Mouse (Mus musculus): ENCODE results near the gene Epn3.

DNA sequence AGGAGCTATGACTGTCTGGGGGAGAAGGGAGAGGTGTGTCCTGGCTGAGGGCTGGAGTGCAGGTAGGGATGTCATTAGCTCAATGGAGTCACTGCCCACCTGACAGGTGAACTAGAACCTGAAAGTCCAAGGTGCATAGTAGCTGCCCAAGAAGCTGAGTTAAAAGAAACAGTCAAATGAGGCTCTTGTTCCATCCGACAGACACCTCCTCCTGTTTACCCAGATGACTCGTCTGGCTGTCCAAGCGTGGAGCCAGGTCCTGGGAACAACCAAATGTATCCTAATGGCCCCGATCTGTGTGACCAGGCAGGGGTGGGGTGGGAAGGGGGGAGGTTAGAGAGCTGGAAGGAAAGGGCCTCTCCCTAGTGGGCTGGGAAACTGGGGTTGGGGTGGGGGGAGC, 54.5 kb downstream of the Epn3 start:
- TF ChIP-seq POLR2A (IDR thresholded peaks at IDR 0.05; ENCODE audit: borderline replicate concordance, low read depth, low read length) (no peak), CTCF (IDR thresholded peaks at IDR 0.05; ENCODE audit: low read depth, low read length) (no peak)

Measured in bone marrow macrophage, adult 2 months (primary cell).